Mouse (Mus musculus) urinary bladder, adult 18-20 months (tissue): ENCODE data around the gene Wdr77.
A peak's percentile ranks its signal among the peaks of the same experiment; 100 is the strongest.
"Not testable (repeated sequence)": the region's sequence is repeated elsewhere in the genome, so short reads cannot be mapped to it uniquely, and the experiment has no call there.

Source experiments
- DNase-seq, 2 experiments: peaks; one replicate each; pipeline ENCODE4 v3.0.0; 2022; ENCODE audit warnings: low spot score in 2 of 2, mixed read lengths in 2 of 2

The Wdr77 gene

DNA sequence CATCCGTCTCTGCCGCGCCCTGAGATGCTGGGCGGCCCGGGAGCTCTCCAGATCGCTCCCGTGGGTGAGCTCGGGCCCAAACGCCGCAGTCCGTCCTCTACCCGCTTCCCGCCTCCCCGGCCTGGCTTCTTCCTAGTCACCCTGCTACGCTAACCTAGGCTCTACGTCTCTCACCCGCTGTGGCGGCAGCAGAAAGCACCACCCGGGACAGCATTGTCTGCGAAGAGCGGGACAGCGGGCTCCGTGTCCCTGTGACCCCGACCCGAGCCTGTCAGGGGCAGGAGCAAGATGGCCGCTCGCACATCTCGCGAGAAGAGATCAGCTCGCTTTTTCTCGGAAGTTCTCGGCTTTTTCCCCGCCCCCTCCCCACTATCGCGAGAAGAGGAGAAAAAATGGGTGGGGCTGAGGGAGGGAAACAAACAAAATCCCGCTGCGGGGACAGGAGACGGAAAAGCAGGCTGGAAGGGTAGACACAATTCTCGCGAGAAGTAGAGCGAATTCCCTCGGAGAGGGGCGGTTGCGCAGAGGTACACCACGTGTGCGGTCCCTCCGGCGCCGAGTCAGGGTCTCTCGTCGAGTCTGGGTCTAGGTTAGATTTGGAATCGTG, at the start of gene Wdr77:
TSS of gene Wdr77 (plus strand) at position 396 of the 607 bp plus-strand sequence.
- DNase-seq = peak; percentile 94 to 96

DNA sequence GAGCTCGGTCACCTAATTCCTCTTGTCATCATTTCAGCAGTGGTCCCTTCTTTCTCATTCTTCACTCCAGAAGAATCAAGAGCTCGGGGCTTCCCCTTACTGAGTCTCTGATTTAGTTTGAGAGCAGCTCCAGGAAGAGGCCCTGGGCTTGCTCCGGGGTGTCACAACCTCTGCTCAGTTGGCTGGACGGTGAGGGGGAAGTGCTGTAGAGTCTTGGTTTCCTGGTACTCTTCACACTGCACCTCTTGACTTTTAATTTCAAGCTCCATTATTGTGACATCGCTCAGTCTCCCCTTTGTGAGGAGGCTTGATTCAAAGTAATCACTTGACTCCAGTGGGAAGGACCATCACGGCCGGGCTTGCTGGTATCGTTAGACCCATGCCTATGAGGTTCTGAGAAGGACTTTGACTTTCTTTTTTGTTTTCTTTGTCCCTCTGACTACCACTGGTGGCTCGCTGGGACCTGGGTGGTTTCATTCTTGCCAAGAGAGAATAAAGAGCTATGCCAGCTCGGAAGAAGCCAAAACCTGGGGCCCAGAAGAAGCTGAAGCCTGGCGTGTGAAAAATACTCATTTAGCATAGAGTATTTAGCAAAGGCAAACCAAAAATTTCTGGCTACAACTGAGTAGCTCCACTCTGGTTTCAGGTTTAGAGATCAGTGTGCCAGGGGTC, 48.5 kb upstream of the Wdr77 start:
- no peak for DNase-seq

DNA sequence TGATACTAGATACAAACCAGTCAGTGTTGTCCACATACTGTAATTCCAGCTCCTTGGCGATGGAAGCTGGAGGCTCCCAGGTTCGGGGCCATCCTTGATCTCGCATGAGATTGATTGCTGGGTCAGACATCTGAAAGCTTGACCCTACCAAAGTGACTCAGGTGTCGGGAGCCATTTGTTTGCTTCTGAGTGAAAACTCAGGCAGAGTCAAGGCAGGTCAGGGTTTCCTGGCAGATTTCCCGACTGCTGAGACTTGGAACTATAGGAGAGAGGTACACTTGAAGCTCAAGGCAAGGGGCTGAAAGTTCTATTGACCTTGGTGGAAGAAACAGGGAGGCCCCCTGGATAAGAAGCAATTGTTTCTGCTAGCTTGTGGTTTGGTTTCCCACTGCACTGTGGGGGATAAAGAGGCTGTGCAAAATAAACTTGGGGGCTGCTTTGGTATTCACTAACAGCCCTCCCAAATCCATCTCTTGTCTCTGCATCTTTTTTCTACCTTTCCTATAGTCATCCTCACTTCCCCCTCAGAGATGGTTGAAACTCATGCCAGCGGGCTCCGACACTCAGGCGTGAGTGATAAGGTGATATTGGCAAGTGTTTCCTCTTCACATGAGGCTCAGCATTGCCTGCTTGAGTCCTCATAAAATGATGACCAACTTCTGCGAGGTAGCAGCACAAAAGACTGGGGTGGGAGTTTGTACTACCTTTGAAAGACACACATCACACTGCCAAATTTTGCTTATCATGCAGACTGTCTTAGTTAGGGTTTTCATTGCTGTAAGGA, 46.9 kb upstream of the Wdr77 start:
- DNase-seq = no peak

DNA sequence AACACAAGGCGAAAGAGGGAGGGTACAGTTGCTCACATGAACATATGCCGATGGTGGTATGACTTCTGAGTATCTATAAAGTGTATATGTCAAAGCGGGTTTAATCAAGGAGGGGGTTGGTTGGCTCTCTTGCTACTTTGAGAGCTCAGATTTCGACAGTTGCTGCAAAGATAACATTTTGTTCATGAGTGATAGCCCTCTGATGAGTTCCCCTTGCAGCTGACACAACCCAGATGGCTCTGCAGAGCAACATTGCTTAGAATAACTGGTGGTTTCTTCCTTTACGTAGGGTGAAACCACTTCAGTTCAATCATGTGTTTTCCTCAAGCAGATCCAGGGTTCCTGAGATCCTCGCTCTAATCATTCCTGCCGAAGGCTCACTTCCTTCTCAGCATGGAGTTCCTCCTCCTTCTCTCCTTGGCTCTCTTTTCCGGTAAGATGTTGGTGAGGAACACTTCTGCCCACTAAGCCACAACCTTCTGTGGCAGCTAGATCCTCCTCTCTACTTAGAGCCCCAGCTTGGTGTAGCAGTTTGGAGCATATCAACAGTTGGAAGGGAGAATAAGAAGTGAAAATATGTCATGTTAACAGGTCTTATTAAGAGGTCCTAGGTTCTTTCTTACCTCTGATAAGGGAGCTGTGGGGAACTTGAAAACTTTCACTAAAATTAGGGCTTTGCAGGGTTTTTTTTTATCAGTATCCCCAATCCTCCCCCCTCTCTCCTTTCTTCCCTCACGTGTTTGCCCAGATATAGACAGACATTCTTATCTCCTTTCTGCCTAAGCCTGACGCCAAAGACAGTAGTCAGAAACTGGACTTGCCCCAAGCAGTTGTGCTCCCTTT, 45.1 kb upstream of the Wdr77 start:
- no peak for DNase-seq

- DNase-seq = no peak
These were observed 43.9 kb upstream of the Wdr77 start for GRCm38 (mm10) chr3:105915281-105915680.

DNA sequence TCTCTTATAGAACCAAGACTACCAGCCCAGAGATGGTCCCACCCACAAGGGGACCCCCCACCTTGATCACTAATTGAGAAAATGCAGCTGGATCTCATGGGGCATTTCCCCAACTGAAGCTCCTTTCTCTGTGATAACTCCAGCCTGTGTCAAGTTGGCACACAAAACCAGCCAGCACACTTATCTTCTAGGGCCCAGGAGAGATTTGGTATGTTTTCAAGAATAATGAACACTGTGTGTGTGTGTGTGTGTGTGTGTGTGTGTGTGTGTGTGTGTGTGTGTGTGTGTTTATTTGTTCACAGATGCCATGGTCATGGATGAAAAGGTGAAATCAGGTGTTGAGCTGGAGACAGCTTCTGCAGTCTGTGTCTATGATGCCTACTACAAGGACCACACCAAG, 42.7 kb upstream of the Wdr77 start:
- DNase-seq = not testable (repeated sequence)

DNA sequence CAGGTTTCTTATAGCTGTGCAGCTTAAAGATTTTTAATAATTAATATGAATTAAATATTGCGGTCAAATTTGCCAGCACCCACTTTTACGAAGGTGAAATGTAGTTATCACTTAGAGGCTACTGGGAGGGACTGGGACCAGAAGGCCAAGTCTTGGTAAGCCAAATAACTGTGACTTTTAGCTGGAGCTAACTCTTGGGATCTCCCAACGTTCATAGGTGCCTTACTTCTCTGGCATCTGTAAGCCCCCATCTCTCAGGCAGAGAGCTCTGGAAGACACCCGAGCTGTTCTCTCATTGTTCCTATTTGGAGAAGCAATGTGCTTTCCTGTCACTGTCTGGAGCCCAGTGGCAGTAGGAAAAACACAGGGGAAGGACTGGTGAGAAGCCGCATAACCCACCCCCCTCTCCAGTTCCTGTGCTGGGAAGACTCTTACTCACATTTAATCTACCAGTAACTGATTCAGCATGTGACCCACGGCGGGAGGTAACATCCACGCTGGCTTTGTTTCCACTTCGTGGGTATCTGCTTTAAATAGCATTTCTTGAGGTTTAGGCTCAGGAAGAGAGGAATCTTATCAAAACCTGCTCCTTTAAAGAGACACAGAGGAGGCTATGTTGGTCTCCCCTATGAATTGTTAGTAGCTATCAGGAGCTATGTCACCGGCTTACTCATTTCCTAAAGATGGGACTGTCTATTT, 41.4 kb upstream of the Wdr77 start:
- DNase-seq = no peak

GRCm38 (mm10) chr3:105918355-105918745, 40.8 kb upstream of the Wdr77 start:
- no peak for DNase-seq

- not testable (repeated sequence) for DNase-seq
These were observed 38.4 kb upstream of the Wdr77 start for GRCm38 (mm10) chr3:105920743-105921142.

- DNase-seq = no peak
These were observed 37.2 kb upstream of the Wdr77 start for GRCm38 (mm10) chr3:105921959-105922358.

DNA sequence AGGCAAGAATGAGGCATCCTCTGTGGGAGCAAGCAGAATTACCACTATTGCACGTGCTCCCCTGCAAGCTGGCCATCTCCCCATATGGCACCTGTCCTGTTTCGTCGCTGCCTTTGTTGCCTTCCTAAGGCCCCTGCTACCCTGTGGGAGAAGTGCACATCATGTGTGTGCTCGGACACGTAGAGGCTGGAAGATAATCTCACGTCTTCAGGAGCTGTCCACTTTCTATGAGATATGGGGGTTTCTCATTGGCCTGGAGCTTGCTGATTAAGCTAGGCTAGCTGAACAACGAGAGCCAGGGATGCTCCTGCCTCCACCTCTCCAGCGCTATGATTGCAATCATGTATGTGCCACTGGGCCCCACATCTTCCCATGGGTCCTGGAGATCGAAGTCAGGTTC, 34.6 kb upstream of the Wdr77 start:
- no peak for DNase-seq

- no peak for DNase-seq
These were observed 31.5 kb upstream of the Wdr77 start for GRCm38 (mm10) chr3:105927561-105928194.

DNA sequence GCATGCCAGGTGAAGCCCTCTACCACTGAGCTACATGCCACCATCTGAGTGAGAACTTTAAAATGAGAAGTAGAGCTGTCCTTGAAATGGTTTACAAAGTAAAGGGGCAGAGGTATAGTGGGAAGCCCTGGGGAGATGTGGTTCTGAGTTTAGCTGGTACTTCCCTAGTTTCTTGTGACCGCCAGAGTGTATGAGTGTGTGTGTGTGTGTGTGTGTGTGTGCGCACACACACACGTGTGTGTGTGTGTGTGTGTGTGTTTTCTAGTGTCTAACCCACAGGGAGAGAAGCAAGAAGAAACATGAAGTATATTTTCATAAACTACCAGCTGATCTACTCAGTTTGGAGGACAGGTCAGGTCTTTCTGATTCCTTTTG, 31.0 kb upstream of the Wdr77 start:
- no peak for DNase-seq

- DNase-seq = no peak
These were observed 30.4 kb upstream of the Wdr77 start for GRCm38 (mm10) chr3:105928781-105929180.

- DNase-seq = no peak
These were observed 29.3 kb upstream of the Wdr77 start for GRCm38 (mm10) chr3:105929821-105930220.

- no peak for DNase-seq
These were observed 28.1 kb upstream of the Wdr77 start for GRCm38 (mm10) chr3:105931095-105931494.

- DNase-seq = no peak
These were observed 26.7 kb upstream of the Wdr77 start, which contains the start of gene I830077J02Rik for GRCm38 (mm10) chr3:105932240-105933071. TSS of gene I830077J02Rik (minus strand) at chr3:105932664.

GRCm38 (mm10) chr3:105933926-105934325, 25.2 kb upstream of the Wdr77 start:
- no peak for DNase-seq

DNA sequence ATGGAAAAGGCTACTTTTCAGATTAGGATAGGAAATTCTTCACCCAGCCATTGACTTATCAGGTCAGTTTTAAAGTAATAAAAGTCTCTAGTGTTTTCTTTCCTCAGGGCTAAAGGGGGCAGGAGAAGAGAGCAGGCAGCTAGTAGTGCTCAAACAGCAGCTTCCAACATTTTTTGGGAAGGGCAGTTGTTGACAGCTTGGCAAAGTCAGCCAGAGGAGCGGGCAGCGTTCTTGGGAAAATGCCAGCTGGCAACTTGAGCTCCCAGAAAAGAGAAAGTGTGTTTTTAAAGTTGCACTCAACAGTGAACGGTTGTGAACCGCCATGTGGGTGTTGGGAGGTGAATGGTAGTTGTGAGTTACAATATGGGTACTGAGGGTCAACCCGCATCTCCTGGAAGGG, 24.1 kb upstream of the Wdr77 start:
- no peak for DNase-seq

DNA sequence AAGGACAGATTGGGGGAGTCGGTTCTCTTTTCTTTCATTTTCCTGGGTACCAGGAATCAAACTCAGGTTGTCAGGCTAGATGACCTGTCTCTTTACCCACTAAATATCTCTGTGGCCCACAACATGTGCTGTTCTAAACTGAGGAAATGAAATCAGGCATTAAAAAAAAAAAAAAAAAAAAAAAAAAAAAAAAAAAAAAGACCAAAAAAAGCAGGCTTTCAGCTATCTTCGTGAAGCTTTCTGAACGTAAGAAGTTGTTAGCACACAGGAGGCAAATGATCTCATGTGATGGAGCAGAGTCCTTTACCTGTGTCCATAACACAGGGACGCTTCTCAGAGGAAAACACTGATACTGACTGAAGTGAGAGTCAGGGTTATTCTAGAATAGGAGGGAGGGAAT, 23.1 kb upstream of the Wdr77 start:
- no peak for DNase-seq
